Mouse (Mus musculus) stomach, postnatal 0 days (tissue): ENCODE measurements at regions not wholly inside any gene's neighbourhood (a gene's known extent, or its start where the extent isn't known, plus 50 kb on each side); places are given as distances from the start of the nearest gene placed in this dataset.

Source experiments
- CTCF ChIP-seq: IDR thresholded peaks from 2 replicates; pipeline ENCODE4 v1.5.1; 2016; ENCODE audit warnings: antibody characterized with exemption, low read depth, mild to moderate bottlenecking, moderate library complexity
- EP300 ChIP-seq: optimal IDR thresholded peaks from 2 replicates; pipeline ENCODE3; 2016; ENCODE audit warnings: antibody characterized with exemption

DNA sequence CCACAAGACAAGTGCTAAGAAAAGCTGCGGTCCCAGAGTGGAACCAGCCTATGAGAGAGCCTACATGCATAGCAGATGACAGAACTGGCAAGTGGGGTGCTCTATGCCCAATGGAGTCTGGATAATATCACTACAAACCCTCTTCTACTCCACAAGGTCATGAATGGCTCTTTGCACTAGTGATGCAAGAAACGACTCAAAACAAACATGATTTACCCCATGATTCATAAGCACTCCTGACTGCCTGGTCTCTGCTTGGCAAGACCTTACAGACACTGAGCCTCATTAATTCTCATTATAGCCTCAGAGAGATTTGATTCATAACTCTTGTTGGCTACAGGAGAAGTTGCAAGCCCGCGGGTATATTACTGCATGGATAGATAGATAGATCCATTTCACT, 139.1 kb downstream of the Ttc8 start:
- no peak for TF ChIP-seq EP300
- TF ChIP-seq CTCF: no peak
